Mouse (Mus musculus): ENCODE results near the gene Cdh15.

The Cdh15 gene

GRCm38 (mm10) chr8:122836199-122836598, 11.6 kb upstream of the Cdh15 start:
- no peak for DNase-seq (ENCODE audit: extremely low read depth, insufficient read length, low spot score)

GRCm38 (mm10) chr8:122836696-122837095, 11.1 kb upstream of the Cdh15 start:
- DNase-seq (ENCODE audit: extremely low read depth, insufficient read length, low spot score): no peak

- DNase-seq (ENCODE audit: extremely low read depth, insufficient read length, low spot score): no peak
Measured at GRCm38 (mm10) chr8:122844161-122844560, 3.6 kb upstream of the Cdh15 start.

- DNase-seq (ENCODE audit: extremely low read depth, insufficient read length, low spot score): no peak
Measured at GRCm38 (mm10) chr8:122845662-122846061, 2.1 kb upstream of the Cdh15 start.

GRCm38 (mm10) chr8:122849152-122849910, 1.6 kb downstream of the Cdh15 start:
- DNase-seq (ENCODE audit: extremely low read depth, insufficient read length, low spot score): no peak

GRCm38 (mm10) chr8:122850641-122851240, 3.0 kb downstream of the Cdh15 start:
- no peak for DNase-seq (ENCODE audit: extremely low read depth, insufficient read length, low spot score)

- DNase-seq (ENCODE audit: extremely low read depth, insufficient read length, low spot score): peak; percentile 73
Measured at GRCm38 (mm10) chr8:122851692-122852545, 4.2 kb downstream of the Cdh15 start.

GRCm38 (mm10) chr8:122852546-122852905, 4.8 kb downstream of the Cdh15 start:
- DNase-seq (ENCODE audit: extremely low read depth, insufficient read length, low spot score): no peak

GRCm38 (mm10) chr8:122853340-122853771, 5.6 kb downstream of the Cdh15 start:
- DNase-seq (ENCODE audit: extremely low read depth, insufficient read length, low spot score): no peak

GRCm38 (mm10) chr8:122854388-122854787, 6.6 kb downstream of the Cdh15 start:
- DNase-seq (ENCODE audit: extremely low read depth, insufficient read length, low spot score): no peak

- DNase-seq (ENCODE audit: extremely low read depth, insufficient read length, low spot score): no peak
Measured at GRCm38 (mm10) chr8:122855123-122855522, 7.4 kb downstream of the Cdh15 start.

GRCm38 (mm10) chr8:122856288-122856687, 8.5 kb downstream of the Cdh15 start:
- DNase-seq (ENCODE audit: extremely low read depth, insufficient read length, low spot score): no peak

- no peak for DNase-seq (ENCODE audit: extremely low read depth, insufficient read length, low spot score)
Measured at GRCm38 (mm10) chr8:122859843-122860242, 12.1 kb downstream of the Cdh15 start.

GRCm38 (mm10) chr8:122864719-122865129, 17.0 kb downstream of the Cdh15 start:
- DNase-seq (ENCODE audit: extremely low read depth, insufficient read length, low spot score): no peak

GRCm38 (mm10) chr8:122865441-122865840, 17.7 kb downstream of the Cdh15 start:
- no peak for DNase-seq (ENCODE audit: extremely low read depth, insufficient read length, low spot score)

GRCm38 (mm10) chr8:122866231-122866630, 18.5 kb downstream of the Cdh15 start:
- no peak for DNase-seq (ENCODE audit: extremely low read depth, insufficient read length, low spot score)

- no peak for DNase-seq (ENCODE audit: extremely low read depth, insufficient read length, low spot score)
Measured at GRCm38 (mm10) chr8:122867982-122868381, 20.2 kb downstream of the Cdh15 start.

- no peak for DNase-seq (ENCODE audit: extremely low read depth, insufficient read length, low spot score)
Measured at GRCm38 (mm10) chr8:122870377-122870863, 22.7 kb downstream of the Cdh15 start.

- DNase-seq (ENCODE audit: extremely low read depth, insufficient read length, low spot score): no peak
Measured at GRCm38 (mm10) chr8:122871663-122872062, 23.9 kb downstream of the Cdh15 start.

- DNase-seq (ENCODE audit: extremely low read depth, insufficient read length, low spot score): no peak
Measured at GRCm38 (mm10) chr8:122873171-122873570, 25.4 kb downstream of the Cdh15 start.

- DNase-seq (ENCODE audit: extremely low read depth, insufficient read length, low spot score): no peak
Measured at GRCm38 (mm10) chr8:122875186-122875585, 27.4 kb downstream of the Cdh15 start.

Measured in 3134 (cell line).